Mouse (Mus musculus) 3134 (cell line): ENCODE data around the gene Sema4d.
"Not testable (repeated sequence)": the region's sequence is repeated elsewhere in the genome, so short reads cannot be mapped to it uniquely, and the experiment has no call there.

Experiments used
- DNase-seq: peaks from one replicate; pipeline ENCODE4 v3.0.0-alpha.2; 2011; ENCODE audit warnings: low spot score; ENCODE audit not compliant: insufficient read length; ENCODE audit errors: extremely low read depth

Sema4d gene

DNA sequence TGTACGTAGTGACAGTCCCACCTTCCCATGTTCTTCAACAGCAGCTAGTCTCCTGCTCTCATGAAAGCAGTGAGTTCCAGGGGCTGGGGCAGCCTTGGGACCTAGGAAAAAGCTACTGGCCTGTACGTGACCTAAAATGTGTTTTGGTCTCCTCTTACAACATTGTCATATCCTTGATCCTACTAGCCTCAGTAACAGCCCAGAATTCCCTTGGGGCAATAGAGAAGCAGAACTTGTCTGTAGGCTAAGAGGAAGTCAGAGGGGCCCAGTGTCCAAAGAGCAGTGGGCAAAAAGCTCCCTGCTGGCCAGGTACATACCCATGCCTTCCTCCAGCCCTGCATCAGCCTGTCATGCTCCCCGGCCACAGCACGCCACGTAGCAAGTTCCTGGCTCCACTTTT lies 106.6 kb downstream of the Sema4d start:
- DNase-seq, result no peak

DNA sequence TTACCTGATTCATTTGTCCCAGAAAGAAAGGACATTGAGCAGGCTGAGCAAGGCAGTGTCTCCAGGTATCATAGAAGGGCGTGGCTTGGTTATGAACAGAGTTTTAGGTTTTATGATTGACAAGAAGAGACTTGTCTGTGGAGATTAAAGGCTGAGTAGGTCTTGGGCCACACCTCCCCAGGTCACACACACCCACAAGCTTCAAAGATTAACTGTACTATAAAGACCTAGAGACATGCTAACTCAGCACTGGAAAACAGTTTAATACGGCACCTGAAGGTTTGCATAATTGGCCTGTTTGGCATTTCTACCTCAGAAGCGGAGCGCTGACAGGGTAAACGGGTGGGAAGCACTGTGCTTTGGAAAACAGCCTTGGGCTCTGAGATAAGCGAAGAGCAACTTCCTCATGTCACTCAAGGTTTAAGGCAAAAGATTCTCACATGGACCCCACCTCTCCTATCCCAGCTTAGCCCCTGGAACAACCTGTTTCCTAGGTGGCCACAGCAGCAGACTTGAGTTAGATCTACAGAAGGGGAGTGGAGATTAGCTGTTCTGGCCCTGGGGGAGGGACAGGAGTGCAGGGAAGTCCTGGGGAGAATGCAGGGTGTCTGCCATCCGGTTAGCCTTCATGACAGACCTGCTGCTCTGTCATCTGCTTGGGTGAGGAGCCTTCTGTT lies 108.1 kb downstream of the Sema4d start:
- DNase-seq, result no peak

DNA sequence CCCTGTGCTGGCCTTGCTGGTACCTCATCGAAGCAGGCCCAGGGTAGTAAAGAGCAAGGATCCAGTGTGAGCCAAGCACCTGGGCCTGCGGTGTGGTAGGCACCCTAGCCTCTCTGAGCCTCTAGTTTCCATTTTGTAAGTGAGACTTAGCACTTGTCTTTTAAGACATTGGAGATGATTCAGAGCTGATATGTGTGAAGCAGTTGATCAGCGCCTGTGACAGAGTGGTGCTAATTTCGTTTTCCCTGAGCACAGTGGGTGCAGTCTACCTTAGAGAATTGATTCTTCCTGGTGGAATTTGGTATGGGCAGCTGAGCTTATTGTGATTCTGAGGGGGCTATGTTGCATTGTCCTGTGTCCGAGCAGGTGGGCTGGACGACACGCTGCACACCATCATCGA lies 111.9 kb downstream of the Sema4d start:
- no peak for DNase-seq

DNA sequence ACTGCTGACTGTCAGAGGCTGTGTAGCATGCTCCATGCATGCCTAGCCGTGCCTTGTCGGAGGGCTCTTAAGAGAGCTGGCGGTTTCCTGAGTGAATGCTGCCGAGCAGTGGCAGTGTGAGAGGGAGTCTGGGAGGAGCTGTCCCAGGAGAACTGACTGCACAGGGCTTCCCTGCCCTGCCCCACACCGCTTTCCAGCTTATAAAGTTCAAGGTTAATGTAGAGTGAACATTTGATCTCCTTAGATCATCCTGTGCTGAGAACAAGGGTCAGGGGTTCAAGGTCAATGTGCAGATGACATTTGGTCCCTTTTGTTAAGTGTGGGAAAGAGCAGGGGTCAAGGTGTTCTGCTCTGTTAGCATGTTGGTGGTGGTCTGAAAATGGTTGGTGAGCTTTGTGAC lies 112.5 kb downstream of the Sema4d start:
- DNase-seq, result no peak

DNA sequence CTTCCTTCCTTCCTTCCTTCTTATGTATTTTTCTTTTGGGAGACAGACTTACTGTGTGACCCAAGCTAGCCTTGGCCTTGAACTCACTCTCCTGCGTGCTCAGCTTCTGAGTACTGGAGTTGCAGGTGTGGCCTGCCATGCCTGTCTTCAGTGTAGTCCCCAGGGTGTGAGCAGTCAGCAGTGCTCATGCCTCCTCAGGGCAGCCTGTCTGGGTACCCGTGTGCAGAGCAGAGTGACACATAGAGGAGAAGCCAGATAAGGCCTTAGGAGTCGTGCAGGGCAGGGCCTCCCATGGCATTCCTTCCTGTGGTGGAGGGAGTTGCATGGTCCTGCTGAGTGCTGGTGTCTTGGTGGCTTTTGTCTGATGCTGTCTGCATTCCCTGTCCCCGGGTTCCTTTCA lies 114.2 kb downstream of the Sema4d start:
- DNase-seq, result no peak

DNA sequence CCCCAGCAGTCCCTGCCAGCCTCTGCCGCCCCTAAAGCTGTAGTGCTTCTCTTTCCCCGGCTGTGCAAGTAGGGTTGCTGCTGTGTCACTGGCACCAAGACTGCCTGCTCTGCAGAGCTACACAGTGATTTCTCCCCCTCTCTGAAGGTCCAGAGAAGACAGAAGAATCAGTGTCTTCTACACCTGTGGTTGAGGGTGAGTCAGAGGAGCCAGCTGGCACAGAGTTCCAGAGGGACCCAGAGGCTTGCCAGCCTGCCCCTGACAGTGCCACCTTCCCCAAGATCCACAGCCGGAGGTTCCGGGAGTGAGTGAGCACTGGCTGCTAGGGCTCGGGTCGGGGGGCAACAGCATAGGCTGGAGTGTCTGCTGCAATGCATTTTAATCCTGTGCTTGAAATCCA lies 114.9 kb downstream of the Sema4d start:
- DNase-seq, result no peak

DNA sequence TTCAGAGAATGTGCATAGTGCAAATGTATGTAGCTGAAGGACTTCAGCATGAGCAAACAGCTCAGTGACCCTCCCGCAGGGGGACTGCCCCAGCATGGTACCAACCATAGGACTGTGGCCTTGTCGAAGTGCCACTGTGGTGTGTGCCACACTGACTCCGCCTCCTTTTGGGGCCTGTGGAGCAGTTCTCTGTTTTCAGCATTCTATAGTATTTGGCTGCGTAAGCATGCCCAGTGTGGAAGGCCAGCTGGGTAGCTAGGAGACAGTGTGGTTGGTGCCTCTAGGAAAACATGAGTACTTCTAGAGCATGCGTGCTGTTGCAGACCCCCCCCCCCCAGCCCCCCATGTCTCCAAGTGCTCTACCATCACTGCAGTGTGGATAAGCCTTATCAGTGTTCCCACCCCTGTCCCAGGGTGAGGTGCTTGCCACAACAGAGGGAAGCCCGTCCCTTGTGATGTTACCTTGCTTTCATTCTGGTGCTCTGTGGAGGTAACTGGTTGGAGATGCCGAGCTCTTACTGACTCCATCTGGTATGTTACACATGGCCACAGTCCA lies 115.8 kb downstream of the Sema4d start:
- no peak for DNase-seq

DNA sequence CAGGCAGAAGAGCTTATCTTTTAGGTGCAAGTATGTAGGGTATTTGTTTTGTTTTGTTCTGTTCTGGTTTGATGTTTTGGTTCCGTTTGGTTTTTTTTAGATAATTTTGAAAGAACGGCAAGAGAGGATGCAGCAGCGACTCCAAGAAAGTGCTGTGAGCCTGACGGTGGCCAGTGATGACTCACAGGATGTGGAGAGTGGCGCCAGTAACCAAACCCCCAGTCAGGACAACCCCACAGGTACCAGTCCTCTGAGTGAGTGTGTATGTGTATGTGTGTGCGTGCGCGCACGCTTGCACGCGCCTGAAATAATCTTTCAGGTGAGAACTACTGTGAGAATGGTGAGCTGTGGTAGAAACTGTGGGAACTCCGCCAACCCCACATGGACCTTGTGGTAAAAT lies 116.5 kb downstream of the Sema4d start:
- DNase-seq, result no peak

DNA sequence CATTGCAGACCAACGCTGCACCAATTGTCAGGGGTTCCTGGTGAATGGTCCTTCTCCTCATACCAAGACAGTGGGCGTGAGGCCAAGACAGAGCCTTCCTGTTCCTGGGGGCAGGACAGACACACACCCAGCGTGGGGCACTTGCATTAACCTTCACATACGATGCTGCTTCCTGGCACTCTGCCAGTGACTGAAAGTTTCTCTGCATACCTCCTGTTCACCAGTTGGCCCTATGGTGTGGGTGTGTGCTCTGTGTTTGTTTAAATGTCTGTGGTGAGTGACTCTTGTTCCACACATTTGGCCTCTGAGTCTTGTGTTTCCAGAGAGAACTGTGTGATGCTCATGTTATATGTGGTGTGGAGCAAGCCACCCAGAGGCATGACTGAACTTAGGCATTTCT lies 116.9 kb downstream of the Sema4d start:
- no peak for DNase-seq

DNA sequence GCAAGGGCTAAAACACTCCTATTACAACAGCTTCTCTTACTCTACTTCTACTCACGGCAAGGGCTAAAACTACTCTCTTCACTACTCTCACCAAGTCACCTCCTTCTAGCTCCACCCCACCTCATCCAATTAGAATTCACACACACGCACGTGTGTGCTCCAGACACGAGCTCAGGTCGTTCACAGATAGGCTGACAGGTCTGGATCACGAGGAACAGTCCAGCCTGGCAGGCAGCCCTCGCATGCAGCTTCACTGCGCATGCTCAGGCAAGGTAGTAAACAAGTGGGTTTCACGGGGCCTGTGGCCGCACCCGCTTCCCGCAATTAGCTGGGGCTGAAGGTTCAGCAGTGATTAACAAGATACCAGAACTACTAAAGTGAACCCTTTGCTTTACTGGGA lies 125.4 kb downstream of the Sema4d start:
- DNase-seq, result not testable (repeated sequence)

DNA sequence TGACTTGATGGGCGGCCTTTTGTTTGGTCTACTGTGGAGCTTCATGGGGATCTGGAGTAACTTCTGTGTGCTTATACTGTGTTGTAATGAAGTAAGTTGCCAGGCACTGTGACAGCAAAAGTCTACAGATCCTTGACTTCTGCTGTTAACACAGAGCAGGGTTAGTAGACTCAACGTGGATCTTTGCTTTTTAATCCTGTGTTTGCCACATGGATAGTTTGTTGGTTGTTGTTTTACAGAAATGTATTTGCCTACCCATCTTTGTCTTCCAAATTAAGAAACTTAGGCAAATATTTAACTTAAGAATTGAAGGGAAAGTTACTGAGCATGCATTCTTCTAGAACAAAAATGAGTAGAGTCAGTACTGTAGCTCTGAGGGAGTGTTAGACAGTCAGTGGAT lies 130.0 kb downstream of the Sema4d start:
- DNase-seq, result no peak

DNA sequence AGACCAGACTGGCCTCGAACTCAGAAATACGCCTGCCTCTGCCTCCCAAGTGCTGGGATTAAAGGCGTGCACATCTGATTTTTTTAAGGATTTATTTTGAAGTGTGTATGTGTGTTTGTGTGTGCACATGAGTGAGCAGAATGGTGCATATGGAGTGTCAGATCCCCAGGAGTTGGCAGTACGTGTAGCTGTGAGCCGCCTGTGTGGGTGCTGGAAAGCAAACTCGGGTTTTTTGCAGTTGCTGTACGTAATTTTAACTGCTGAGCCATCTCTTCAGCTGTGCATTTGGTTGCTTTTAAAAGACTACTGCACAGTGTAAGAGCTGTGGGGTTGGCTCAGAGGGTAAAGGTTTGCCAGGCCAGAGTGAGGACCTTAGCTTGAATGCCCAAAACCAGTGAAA lies 134.0 kb downstream of the Sema4d start:
- no peak for DNase-seq

DNA sequence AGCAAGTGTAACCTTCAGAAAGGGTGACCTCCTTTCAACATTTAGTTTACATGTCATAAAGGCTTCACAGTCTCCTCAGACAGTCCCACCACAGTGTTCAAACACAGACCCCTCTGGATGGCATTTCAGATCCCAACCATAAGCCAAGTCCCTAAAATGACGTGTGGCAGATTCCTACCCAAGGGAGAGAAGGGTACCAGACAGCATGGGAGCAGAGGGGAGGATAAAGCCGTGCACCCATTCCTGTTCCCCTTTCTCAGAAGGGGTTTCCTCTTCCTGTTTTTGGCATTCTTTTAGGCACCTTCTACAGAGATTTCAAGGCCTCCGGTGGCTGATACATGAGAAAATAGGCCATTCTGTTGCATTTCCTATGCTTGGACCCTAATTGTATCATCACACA lies 135.5 kb downstream of the Sema4d start:
- DNase-seq, result no peak

DNA sequence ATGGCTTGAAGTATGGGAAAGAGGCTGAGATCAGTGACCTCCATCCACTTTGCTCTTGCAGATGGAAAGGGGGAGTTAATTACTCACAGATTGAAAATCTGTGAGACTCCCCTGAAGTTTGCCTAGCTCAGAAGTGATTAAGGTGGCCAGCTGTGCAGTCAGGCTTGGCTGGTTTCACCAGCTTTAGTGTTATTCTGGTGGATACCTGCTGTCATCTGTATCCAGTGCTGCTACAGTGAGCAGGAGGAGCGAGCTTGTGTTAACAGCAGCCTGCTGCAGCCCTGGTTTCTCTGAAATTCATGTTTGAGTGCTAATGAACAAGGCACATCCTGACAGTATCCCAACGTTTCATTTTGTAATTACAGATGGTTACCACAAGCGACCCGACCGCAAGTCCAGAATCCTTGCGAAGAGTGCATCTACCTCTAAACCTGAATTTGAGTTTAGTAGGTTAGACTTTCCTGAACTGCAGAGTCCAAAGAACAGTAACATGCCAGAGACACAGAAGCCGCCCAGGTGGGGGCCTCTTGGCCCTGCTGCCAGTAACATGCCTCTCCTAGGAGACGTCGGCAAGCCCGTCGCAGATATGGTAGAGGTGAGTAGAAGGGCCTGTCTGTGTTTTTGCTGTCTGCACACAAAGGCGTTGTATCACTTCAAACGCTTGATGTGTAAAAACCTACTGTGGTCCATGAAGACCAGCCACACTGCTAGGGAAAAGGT lies 136.9 kb downstream of the Sema4d start:
- no peak for DNase-seq

DNA sequence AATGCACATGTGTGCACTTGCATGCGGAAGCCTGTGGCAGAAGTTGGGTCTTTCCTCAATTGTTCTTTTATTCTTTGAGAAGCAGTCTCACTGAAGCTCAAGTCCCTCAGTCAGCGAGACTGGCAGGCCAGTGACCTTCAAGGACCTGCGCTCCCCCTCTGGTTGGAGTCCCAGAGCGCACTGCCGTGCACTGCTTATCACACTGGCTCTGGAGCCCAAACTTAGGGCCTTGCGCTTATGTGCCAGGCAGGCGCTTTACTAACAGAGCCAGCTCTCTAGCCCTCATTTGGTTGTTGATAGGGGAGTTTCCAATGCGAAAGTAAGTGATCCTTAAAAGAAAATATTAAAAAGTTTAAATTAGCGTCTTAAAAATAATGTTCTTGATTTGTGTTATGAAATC lies 139.6 kb downstream of the Sema4d start:
- no peak for DNase-seq

DNA sequence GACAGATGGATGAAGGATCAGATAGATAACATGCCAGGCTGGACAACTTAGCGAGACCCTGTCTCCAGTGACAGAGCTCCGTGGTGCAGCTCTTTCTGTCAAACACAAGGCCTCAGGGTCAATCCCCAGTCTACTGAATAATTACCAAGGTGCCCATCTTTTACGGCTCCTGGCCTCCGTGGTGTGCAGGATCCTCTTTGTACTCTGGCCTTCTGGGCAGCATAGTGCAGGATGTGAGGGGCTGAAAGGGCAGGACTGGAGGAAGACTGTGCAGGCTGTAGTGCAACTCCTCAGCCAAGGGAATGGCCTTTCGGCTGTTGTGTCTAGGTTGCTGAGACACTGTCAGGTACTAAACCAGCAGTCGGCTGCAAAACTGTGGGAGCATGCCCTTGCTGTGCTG lies 140.4 kb downstream of the Sema4d start:
- DNase-seq, result no peak

DNA sequence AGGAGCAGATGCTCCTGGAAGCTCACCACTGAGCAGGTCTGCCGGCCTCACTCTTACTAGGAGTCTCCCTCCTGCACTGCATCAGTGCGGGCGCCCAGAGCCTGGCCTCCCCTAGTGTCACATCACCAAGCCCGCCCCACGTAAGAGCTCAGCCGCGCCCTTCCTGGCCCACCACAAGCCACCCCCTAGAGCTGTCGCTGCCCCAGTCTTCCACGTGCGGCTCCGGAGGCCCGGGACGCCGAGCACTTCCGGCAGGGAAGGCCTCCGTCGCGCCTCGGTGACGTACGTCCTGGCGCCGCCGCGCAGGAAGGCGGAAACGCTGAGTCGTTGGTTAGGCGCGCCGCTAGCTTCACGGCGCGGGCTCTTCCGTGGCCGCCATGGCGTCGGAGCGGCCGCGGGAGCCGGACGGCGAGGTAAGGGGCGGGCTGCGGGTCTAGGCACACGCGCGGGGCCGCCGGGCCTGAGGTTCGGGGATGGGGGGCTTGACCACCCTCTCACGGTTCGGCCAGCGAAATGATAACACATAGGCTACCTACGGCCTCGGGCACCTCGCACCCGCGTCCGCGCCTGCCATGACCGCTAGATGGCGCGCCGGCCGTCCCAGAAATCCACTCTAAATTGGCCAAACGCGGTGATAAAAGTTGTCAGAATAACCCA lies 142.0 kb downstream of the Sema4d start, which contains the start of gene Secisbp2:
Gene Secisbp2 (plus strand): TSS at position 290 of the 657 bp plus-strand sequence.
- DNase-seq, result peak; percentile 95

DNA sequence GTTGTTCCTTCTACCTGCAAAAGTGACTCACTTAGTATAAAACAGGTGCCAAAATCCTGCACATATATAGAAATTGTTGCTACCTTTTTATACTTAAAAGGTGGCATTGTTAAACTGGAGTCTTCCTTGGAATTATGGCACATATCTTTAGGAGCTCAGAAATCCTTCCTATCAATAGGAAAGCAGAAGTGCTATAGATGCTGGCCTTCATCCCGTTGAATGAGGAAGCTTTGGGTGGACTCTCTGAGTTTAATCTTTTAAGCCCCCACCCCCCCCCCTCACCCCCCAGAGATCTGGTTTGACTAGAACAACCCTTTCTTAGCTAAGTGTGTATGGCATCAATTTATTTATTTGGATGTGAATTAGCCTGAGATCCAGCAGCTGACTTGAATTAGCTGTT lies 143.8 kb downstream of the Sema4d start:
- no peak for DNase-seq

DNA sequence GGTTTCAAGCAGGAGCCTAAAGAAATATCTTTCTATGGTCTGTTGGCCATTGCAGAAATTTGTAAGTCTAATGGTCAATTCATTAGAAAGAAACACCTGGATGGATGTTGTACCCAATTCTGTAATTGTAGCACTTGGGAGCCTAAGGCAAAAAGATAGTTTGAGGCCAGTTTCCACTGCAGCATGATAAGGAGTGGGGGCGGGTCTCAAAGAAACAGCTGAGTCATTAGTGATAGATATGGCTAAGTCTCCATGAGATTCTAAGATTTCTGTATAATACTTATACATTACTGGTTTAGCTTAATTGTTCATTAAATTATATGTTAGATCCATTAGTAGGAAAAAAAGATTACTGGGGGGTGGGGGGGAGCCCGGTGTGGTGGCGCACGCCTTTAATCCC lies 145.3 kb downstream of the Sema4d start:
- no peak for DNase-seq

DNA sequence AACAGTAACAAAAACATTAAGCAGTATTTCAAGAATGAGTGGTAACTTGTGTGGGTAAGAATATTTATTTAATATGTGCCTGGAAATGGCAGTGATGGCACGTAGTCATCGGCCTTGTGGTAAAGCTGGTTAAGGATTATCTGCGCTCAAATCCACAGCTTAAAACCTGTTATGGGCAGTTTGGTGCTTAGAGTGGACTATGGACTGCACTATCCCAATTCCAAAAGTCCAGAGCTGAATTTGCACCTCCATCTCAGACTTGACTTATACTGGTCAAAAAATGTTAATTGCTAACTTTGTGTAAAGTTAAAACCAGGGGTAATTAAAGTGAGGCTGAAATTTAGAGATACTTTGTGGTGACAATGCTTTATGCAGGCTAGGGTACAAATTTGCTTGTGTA lies 145.8 kb downstream of the Sema4d start:
- DNase-seq, result no peak

DNA sequence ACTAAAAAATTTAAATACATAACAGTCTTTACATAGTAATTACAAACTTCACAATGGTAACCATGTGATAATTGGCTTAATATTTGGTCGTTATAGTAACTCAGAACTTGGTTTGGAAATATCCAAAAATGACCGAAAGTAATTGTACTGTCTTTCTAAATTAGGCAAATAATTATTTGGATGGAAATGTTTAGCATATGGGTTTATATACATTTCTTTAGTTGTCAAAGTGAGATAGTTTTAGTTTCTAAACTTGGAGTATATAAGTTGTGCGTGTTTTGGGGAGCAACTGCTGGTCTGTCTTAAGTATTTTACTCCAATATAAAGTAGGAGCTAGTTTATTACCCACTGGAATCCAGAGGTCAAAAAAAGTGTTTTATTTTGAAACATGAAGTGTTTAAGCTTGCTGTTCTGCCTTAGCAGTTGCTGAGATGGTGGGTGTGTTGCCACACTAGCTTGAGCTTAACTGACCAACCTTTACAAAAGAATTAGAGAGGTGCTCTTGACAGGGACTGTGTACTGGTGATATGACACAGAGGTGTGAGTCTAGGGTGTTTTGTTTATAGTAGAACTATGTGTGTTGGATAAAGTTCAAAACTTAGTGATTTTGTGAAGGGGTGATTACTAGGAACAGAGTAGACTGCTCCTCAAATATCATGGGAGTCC lies 147.1 kb downstream of the Sema4d start:
- DNase-seq, result no peak
